Mouse (Mus musculus) cortical plate, adult 2 months (tissue): ENCODE data around the gene Fgf22.

Source experiments
- CTCF ChIP-seq: fragments of 200-500 bp; IDR thresholded peaks from 2 replicates; pipeline ENCODE4 v1.5.1; 2011; ENCODE audit warnings: mild to moderate bottlenecking, control low read depth, low read length; ENCODE audit not compliant: insufficient read depth; ENCODE audit errors: extremely low read depth
- POLR2A ChIP-seq: fragments of 200-500 bp; IDR thresholded peaks from 2 replicates; pipeline ENCODE4 v1.6.1; 2011; ENCODE audit warnings: mild to moderate bottlenecking, low read length, control low read depth; ENCODE audit not compliant: insufficient read depth; ENCODE audit errors: extremely low read depth

DNA sequence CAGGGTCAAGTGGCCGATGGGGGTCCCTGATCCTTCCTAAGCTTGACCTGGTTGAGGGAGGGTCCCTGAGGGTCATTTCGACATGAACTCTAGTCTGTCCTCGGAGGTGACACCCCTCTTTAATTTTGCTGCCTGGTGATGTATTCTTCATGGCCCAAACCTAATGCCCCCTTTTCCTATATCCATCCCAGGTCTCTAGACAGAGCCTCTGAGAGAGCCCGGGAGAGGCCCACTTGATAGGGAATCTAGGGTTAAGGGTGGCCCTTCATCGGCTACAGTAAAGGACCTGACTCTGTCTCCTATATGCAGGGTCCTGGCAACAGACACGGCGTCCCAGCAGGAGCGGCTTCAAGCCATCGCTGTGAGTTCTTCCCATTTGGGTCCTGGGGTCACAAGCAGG lies 51.5 kb downstream of the Fgf22 start:
- TF ChIP-seq CTCF, result no peak
- no peak for TF ChIP-seq POLR2A
